Comparison of ENCODE assay signal across 24 mouse cellular contexts in the genomic region with DNA sequence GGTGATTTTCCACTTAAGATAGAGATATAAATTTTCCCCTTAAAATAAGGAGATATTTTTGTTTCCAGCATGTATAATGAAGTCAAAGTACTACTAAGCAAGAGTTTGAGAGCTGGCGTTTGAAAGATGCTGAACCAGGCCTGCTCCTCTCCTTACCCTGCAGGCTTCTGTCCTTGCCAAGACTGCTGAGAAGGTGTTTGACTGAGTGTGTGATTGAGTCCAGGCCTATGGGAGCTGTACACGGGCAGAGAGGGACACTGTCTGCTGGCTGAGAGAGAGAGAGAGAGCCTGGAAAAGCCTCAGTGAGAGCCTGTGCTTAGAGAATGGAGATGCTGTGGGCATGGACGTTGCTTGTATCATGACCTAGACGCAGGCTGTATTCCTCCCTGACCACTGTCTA. TPM values are rescaled to one million over a fixed set of nuclear protein-coding genes. Genes with fewer than 3 reads are reported as not detected.
"Had no signal": no experiment of that assay in that cellular context is flagged by ENCODE, and none has a peak within 500 bp of the region (broad histone marks: within the 10 kb centered on the region; RNA-seq: fewer than 3 reads in every experiment).

No protein-coding gene starts in this region.

- H3K27ac ChIP-seq: kidney, embryonic 15.5 days; limb, embryonic 12.5 days; limb, embryonic 15.5 days; liver, embryonic 14.5 days; macrophage; midbrain, embryonic 12.5 days; midbrain, embryonic 15.5 days; neural tube, embryonic 12.5 days; neural tube, embryonic 15.5 days; stomach, postnatal 0 days had no signal

- DNase-seq: kidney, postnatal 10 days; kidney, postnatal 36 days; left cerebral cortex, postnatal 4 days; liver, postnatal 0 days; lung, embryonic 14.5 days; right cerebral cortex, adult 18-20 months; right cerebral cortex, postnatal 14 days; right cerebral cortex, postnatal 4 days; thymus, adult 2 months; thymus, postnatal 14 days; thymus, postnatal 4 days had no signal

- H3K9ac ChIP-seq: kidney, embryonic 15.5 days; limb, embryonic 12.5 days; limb, embryonic 15.5 days; liver, embryonic 14.5 days; liver, postnatal 0 days; lung, embryonic 14.5 days; midbrain, embryonic 12.5 days; midbrain, embryonic 15.5 days; neural tube, embryonic 12.5 days; neural tube, embryonic 15.5 days had no signal

- H3K4me2 ChIP-seq: kidney, embryonic 15.5 days; limb, embryonic 12.5 days; limb, embryonic 15.5 days; liver, embryonic 11.5 days; lung, embryonic 14.5 days; midbrain, embryonic 12.5 days; midbrain, embryonic 15.5 days; neural tube, embryonic 12.5 days; neural tube, embryonic 15.5 days had no signal

- H3K36me3 ChIP-seq: kidney, embryonic 15.5 days; limb, embryonic 12.5 days; limb, embryonic 15.5 days; midbrain, embryonic 15.5 days; neural tube, embryonic 12.5 days; neural tube, embryonic 15.5 days had no signal

- ATAC-seq: liver, postnatal 0 days; lung, postnatal 0 days; midbrain, embryonic 15.5 days had no signal

- H3K9me3 ChIP-seq: kidney, embryonic 15.5 days; limb, embryonic 12.5 days; limb, embryonic 15.5 days; midbrain, embryonic 12.5 days; midbrain, embryonic 15.5 days; neural tube, embryonic 12.5 days; neural tube, embryonic 15.5 days had no signal

- H3K4me1 ChIP-seq: limb, embryonic 12.5 days; limb, embryonic 15.5 days had no signal

- H3K4me3 ChIP-seq: kidney, embryonic 15.5 days; limb, embryonic 12.5 days; limb, embryonic 15.5 days; midbrain, embryonic 12.5 days; midbrain, embryonic 15.5 days; neural tube, embryonic 12.5 days; neural tube, embryonic 15.5 days had no signal

- H3K27me3 ChIP-seq: kidney, embryonic 15.5 days; limb, embryonic 12.5 days; limb, embryonic 15.5 days; midbrain, embryonic 12.5 days; midbrain, embryonic 15.5 days; neural tube, embryonic 12.5 days; neural tube, embryonic 15.5 days had no signal

RNA-seq across cellular contexts. Expression of gene Gnao1, which starts 47.4 kb away (rescaled TPM):
- total RNA-seq: megakaryocyte, adult 5-6 weeks had no signal
- polyA plus RNA-seq: macrophage had no signal
